Mouse (Mus musculus) A20 (cell line): ENCODE measurements around the gene Sigmar1.
A peak's percentile ranks its signal among the peaks of the same experiment; 100 is the strongest.
"Not testable (repeated sequence)": the region's sequence is repeated elsewhere in the genome, so short reads cannot be mapped to it uniquely, and the experiment has no call there.

Source experiments
- DNase-seq: peaks from one replicate; pipeline ENCODE4 v3.0.0-alpha.2; 2011; ENCODE audit warnings: low read depth, low spot score

Sigmar1 gene

GRCm38 (mm10) chr4:41755338-41756305 is at the start of gene Sigmar1:
Gene Sigmar1 (minus strand): TSS chr4:41756157.
- DNase-seq: peak; percentile 96

- not testable (repeated sequence) for DNase-seq
Observed at GRCm38 (mm10) chr4:41783197-41783596, 27.2 kb upstream of the Sigmar1 start.

DNA sequence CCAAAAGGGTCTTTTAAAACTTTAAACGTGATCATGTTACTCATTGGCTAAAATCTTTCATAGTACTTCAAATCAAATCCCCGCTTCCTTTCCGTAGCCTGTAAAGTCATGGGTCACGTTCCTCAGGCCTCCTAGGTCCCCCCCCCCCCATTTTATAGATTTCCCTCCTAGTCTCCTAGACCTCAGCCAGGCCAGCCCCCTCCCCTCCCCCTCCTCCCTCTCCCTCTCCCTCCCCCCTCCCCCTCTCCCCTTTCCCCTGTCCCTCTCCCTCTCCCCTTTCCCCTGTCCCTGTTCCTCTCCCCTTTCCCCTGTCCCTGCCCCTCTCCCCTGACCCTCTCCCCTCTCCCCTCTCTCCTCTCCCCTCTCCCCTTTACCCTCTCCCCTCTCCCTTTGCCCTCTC is 26.8 kb upstream of the Sigmar1 start:
- not testable (repeated sequence) for DNase-seq

- not testable (repeated sequence) for DNase-seq
Observed at GRCm38 (mm10) chr4:41781748-41782485, 26.0 kb upstream of the Sigmar1 start.

DNA sequence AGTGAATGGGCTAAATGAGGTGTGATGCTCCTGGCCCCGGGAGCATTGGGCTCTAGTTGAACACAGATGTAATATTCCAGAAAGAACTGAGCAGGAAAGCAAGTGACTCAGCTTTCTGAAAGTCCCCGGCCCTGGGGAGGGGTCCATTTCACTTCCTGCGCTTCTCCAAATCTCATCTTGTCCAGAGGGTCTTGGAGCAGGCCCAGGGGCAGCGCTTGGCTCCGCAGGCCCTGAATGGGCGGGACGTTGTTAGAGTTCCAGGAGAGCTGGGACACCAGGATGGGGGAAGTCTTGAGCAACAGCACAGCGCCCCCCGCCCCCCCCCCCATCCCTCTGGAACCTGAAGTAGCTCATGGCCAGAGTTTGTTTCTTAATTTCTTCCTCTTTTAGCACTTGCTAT is 25.3 kb upstream of the Sigmar1 start:
- DNase-seq: not testable (repeated sequence)

DNA sequence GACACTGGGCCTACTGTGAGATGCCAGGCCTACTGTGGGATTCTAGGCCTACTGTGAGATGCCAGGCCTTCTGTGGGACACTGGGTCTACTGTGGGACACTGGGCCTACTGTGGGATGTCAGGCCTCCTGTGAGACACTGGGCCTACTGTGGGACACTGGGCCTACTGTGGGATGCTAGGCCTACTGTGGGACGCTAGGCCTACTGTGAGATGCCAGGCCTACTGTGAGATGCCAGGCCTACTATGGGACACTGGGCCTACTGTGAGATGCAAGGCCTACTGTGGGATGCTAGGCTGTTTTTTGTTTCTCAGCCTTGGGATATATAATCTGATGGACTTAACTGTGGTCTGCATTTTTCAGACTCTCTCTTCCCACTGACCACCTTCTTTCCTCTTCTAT is 19.9 kb upstream of the Sigmar1 start:
- DNase-seq: not testable (repeated sequence)

DNA sequence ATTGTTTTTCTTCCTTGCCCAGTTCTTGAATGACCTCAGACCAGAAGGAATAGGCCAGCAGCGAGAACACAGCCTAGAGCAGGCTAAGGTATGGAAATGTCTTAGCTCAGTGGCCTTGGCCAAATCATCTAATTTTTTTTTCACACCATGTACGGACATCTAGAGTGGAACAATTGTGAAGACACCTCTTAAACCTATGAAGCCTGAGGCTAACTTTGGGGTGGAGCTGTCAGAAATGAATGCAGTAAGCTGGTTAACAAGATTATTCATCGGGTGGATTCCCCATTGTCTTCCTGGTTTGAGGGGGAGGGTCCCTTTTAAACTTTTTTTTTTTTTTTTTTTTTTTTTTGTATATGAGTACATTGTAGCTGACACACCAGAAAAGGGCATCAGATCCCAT is 18.5 kb upstream of the Sigmar1 start:
- not testable (repeated sequence) for DNase-seq

DNA sequence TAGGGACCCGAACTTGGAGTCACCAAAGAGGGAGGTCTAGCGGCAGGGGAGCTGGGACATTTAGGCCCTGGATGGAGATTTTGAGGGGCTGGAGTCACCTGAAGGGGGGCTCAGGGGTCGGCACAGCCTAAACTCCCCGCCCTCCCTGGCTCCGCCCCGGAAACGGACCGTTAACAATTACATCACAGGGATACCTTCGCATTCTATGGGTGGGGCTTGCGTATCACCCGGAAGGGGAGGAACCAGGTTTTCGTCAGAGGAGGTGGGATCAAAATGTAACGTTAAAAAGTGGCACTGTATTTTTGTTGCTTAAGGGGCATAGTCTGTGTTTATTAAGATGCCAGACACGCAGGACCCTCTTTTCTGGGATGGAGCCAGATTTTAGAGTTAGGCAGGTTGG is 18.0 kb upstream of the Sigmar1 start, which contains the start of gene Ccl27a:
TSS of gene Ccl27a (minus strand) at position 246 of the 400 bp plus-strand sequence.
- not testable (repeated sequence) for DNase-seq

DNA sequence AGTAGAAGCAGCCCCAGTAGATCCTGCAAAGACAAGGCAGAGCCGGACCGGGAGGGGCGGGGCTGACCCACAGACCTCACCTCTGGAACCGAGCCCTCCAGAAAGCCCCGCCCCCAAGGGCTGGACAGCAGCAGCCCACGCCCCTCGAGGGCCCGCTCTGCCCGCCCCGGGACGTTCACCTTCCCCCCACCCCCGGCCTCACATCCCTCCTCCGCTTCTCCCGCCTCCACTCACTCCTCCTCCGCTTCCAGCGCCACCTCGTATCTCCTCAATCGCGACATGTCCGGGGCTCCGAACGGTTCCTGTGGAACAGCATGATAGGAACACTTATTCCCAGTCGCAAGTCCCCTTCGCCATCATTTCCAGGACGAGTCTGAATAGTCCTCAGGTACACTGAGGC is 17.5 kb upstream of the Sigmar1 start:
- DNase-seq: not testable (repeated sequence)

GRCm38 (mm10) chr4:41772946-41773345 is 17.0 kb upstream of the Sigmar1 start:
- DNase-seq: not testable (repeated sequence)

DNA sequence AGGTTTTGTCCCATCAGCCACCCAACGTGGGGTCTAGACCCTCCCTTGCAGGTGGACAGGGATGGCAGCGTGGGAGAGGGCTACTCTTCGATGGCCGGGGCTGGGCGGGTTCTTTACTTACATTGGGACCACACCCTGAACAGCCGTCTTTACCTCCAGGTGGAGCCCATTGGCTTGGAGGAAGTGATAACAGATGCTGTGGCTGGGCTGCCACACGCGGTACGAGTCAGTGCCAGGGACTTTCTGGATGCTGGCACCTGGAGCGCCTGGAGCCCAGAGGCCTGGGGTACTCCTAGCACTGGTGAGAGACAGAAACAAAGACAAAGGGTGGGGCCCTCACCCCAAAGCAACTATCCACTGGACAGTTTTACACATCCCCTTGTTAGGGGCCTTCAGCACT is 11.3 kb upstream of the Sigmar1 start:
- not testable (repeated sequence) for DNase-seq

- DNase-seq: not testable (repeated sequence)
Observed at GRCm38 (mm10) chr4:41763176-41763575, 7.2 kb upstream of the Sigmar1 start.

DNA sequence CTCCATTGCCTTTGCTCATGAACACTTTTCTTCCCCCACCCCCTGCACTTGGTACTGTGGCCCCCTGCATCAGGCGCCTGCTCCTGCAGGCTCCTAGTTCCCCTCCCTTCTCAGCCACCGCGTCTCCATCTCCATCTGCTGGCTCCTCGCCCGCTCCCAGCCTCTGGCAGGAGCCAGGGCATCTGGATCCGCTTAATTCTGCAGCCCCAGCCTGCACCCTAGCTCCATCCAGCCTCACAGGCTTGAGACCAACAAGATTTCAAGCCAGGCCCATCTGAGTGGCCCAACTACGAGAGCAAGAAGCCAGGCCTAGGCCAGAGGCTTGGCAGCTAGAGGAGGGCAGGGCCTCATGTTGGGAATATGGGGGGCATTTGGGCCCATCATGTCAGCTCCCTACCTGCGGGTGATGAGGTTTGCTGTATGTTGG is 6.7 kb upstream of the Sigmar1 start:
- DNase-seq: not testable (repeated sequence)

DNA sequence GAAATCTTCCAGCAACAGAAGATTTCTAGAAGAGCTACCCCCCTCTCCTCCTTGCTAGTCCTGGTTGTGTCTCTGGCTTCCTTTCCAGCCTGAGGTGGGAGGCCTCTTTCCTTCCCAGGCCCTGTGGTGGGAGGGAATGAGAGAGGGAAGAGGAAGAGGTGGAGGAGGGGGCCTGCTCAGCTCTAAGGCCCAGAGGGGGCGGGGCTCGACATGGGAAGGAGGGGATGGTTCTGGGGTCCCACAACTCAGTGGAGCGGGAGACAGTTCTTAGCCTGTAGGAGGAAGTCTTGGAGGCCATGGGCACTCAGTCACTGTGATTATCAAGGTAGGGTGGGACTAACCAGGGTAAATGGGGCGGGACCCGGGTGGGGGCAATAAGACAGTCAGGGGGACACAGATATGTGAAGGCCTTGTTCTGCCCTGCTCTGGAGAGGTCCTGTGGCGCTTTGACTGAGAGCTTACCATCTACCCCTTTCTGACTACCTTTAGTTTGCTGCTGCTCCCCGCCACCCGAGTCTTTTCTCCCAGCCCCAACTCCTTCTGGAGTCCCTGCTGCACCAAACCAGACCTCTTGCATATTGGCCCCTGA is 6.2 kb upstream of the Sigmar1 start:
- no peak for DNase-seq

DNA sequence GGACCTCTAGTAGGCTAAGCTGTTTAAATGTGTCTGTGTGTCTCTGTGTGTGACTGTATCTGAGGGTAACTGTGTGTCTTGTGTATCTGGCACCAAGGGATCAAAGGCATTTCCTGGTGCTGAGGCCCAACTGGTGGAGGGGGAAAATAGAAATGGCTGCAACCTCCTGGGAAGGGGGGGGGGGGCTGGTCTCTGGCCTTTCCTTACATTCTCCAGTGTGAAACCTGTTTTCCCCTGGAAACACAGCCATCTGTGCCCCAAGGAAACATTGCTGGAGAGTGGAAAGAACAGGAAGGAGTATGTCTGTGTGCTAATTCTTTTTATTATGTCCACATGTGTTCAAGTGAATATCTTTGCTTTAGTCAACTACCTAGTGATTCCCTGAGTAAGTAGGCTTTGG is 5.7 kb upstream of the Sigmar1 start:
- no peak for DNase-seq

- no peak for DNase-seq
Observed at GRCm38 (mm10) chr4:41760911-41761310, 5.0 kb upstream of the Sigmar1 start.

GRCm38 (mm10) chr4:41760288-41760721 is 4.3 kb upstream of the Sigmar1 start:
- no peak for DNase-seq

GRCm38 (mm10) chr4:41759656-41760287 is 3.8 kb upstream of the Sigmar1 start:
- no peak for DNase-seq

DNA sequence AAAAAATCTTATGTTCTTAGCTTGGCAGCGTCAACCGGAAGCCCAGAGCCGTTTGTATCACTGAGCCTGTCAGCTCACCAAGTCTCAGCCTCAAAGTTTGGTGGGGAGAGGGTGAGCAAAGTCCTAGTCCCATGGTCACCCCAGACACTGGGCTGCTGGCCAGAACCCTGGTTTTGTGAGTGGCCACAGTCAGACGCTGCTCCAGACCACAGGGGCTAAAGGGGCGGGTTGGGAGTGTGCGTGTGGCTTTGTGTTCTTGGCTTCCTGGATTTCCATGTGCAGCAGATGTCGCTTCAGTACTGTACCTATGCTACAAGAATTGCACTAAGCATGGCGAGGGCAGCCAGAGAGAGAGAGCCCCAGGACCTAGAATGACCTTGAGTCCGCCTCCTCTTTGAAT is 3.2 kb upstream of the Sigmar1 start:
- no peak for DNase-seq

DNA sequence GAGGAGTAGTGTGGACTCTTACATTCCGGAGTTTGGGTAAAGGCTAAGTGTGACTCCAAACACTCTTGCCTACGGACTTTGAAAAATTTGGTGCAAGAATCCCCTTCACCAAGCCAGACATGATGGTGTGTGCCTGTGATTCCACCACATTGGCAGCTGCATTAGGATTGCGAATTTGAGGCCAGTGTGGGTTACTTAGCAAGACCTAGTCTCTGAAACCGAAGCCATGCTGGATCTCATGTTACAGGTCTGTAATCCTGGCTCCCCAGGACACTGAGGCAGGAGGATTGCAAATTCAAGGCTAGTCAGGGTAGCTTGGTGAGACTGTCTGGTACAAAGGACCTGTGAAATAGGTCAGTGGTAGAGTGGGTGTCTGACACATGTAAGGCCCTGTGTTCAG is 2.7 kb upstream of the Sigmar1 start:
- no peak for DNase-seq

GRCm38 (mm10) chr4:41758021-41758420 is 2.1 kb upstream of the Sigmar1 start:
- DNase-seq: no peak
